Mouse (Mus musculus) liver, embryonic 15.5 days (tissue): Measurements from ENCODE around the gene Cdk20. TPM values are rescaled to one million over a fixed set of nuclear protein-coding genes. Genes with fewer than 3 reads are reported as not detected.
A peak's percentile ranks its signal among the peaks of the same experiment; 100 is the strongest.

Experiments used
- ATAC-seq: fragments of 200-750 bp; cut with Nextera tagmentation; 2 replicates; pipeline ENCODE4 v1.8.0; 2017; ENCODE audit warnings: moderate number of reproducible peaks, mild to moderate bottlenecking, moderate library complexity; ENCODE audit not compliant: insufficient read depth
- H3K27ac ChIP-seq: fragments of 300-500 bp; sonication (generic); replicated peaks from 2 replicates; pipeline ENCODE4 v1.5.1; 2015; ENCODE audit warnings: mild to moderate bottlenecking, inconsistent platforms
- H3K27me3 ChIP-seq: fragments of 300-500 bp; sonication (generic); 2 replicates; pipeline ENCODE4 v1.6.1; 2015; ENCODE audit warnings: mild to moderate bottlenecking, inconsistent platforms
- H3K36me3 ChIP-seq: fragments of 300-500 bp; sonication (generic); replicated peaks from 2 replicates; pipeline ENCODE4 v1.6.1; 2015; ENCODE audit warnings: moderate library complexity, mild to moderate bottlenecking, inconsistent platforms
- H3K4me1 ChIP-seq: fragments of 300-500 bp; sonication (generic); replicated peaks from 2 replicates; pipeline ENCODE4 v1.6.1; 2015; ENCODE audit warnings: inconsistent platforms
- H3K4me2 ChIP-seq: fragments of 300-500 bp; sonication (generic); 2 replicates; pipeline ENCODE4 v1.6.1; 2015; ENCODE audit warnings: moderate library complexity, mild to moderate bottlenecking, inconsistent platforms
- H3K4me3 ChIP-seq: fragments of 300-500 bp; sonication (generic); replicated peaks from 2 replicates; pipeline ENCODE4 v1.5.1; 2015; ENCODE audit warnings: mild to moderate bottlenecking, inconsistent platforms
- H3K9ac ChIP-seq: fragments of 300-500 bp; sonication (generic); 2 replicates; pipeline ENCODE4 v1.6.1; 2015; ENCODE audit warnings: moderate library complexity, mild to moderate bottlenecking, inconsistent platforms
- H3K9me3 ChIP-seq: fragments of 300-500 bp; sonication (generic); replicated peaks from 2 replicates; pipeline ENCODE4 v1.6.1; 2016; ENCODE audit warnings: inconsistent platforms
- WGBS: fragments of 180-500 bp; shearing (Covaris S2); methylation state at CpG from one replicate; pipeline ENCODE4 v1.1.7; 2015; ENCODE audit warnings: mixed read lengths; ENCODE audit not compliant: insufficient replicate concordance; 5-methylcytosine and 5-hydroxymethylcytosine counted together
- polyA plus RNA-seq: library from polyadenylated mRNA; unstranded; fragments of >200 nt; fragmentation: Nextera tagmentation; extraction: Ambion mirVana; gene quantifications from 2 replicates; pipeline ENCODE4 v1.2.1, GENCODE M21; 2015

Gene Cdk20
- 3.4 and 5.1 TPM in 2 replicates for polyA plus RNA-seq

DNA sequence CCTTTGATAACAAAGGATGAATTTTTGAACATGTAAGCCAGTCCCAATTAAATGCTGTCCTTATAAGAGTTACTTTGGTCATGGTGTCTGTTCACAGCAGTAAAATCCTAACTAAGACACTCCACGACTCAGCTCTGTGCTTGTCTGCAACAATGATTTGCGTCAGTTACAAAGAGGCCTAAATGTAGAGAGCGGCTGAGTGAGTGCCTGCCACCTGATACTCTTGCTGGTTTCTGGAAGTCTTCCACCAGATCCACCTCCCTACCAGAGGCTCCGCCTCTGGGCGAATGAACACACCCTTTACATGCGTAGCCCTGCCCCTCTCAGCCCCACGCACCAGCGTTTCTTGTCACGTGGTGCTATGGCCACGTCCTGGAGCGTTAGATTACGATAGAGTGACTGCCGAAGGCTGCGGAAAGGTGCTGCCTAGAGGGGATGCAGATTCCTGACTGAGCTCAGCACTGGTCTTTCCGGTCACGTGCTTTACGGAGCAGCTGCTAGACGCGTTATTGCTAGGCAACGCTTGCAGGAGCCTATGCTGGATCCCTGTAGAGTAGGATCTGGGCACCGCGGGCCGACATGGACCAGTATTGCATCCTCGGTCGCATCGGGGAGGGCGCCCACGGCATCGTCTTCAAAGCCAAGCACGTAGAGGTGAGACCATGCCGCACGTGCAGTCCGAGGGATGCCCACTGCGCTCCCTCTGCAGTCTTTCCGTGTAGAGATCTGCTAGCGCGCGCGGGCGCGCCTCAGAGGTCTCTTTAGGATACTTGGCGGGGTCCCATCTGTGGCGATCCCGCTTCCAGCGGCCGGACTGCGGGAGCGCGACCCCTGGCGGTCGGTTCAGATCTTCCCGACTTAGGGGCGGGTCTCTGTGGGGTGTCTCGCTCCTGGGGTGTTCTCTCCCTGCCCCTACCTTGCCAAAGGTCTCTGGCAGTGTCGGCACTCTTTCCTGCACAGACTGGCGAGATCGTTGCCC, at the start of gene Cdk20:
TSS of gene Cdk20 (plus strand) at position 298 of the 979 bp plus-strand sequence.
- ATAC-seq: peak; percentile 99
- no peaks in the 10 kb centered on the region for H3K36me3 ChIP-seq
- H3K4me1 ChIP-seq: peaks cover 20% of the 10 kb centered on the region
- H3K27ac ChIP-seq: peak within 1 kb of the TSS; percentile 78
- no peaks in the 10 kb centered on the region for H3K9me3 ChIP-seq
- H3K27me3 ChIP-seq: no peaks in the 10 kb centered on the region
- peak within 1 kb of the TSS; percentile 96 for H3K4me2 ChIP-seq
- H3K9ac ChIP-seq: peak within 1 kb of the TSS; percentile 64
- under 1% methylated on average over 57 of the region's 57 CpGs for WGBS
- H3K4me3 ChIP-seq: peak within 1 kb of the TSS; percentile 76

DNA sequence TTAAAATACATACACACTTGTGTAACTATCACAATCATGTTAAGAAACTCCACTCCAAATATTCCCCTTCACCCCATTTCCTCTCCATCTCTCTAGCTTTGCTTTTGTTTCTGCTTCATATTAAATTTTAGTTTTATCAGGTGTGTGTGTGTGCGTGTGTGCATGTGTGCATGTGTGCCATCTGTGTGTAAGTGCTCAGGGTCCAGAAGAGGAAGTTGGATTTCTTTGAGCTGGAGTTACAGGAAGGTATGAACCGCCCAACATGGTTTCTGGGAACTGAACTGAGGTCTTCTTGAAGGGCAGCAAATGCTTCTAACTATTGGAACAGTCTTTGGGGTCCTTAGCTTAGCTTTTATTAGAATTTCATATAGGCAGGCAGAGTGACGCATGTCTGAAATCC, 47.2 kb upstream of the Cdk20 start:
- ATAC-seq: no peak

DNA sequence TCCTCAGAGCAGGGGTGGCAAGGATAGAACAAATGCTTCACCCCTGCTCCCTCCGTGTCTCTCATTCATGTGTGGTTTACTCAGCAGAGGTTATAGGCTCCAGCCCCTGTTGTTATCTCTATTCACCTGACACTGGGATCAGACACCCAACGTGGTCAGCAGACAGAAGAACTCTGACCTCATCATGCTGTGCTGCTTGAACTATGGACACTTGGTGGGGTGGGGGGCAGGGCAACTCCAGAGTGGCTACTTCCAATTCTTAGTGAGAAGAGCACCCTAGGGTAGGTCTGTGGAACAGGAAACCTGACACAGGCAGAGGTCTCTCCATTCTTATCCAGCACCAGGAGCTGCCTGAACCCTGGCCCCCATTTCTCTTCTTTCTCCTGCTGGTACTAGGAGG, 46.1 kb upstream of the Cdk20 start:
- Histone ChIP-seq H3K4me3 (no peak overlapping the region), H3K9me3 (no peaks in the 10 kb centered on the region), H3K4me2 (no peak overlapping the region), H3K27me3 (no peaks in the 10 kb centered on the region), H3K36me3 (no peaks in the 10 kb centered on the region), H3K27ac (peak overlapping the region; percentile 67), H3K4me1 (0 out of 2 replicates have a peak, but pooled peaks cover 2% of the 10 kb centered on the region), H3K9ac (no peak overlapping the region)
- WGBS: 5% methylated on average over 2 of the region's 2 CpGs
- peak; percentile 87 for ATAC-seq

More for the DNA sequence above, 47.2 kb upstream of the Cdk20 start:
- no peak overlapping the region for H3K4me2 ChIP-seq
- no peak overlapping the region for H3K9ac ChIP-seq
- H3K9me3 ChIP-seq: no peaks in the 10 kb centered on the region
- H3K4me1 ChIP-seq: 0 out of 2 replicates have a peak, but pooled peaks cover 2% of the 10 kb centered on the region
- 58% methylated on average over 3 of the region's 3 CpGs for WGBS
- H3K36me3 ChIP-seq: no peaks in the 10 kb centered on the region
- H3K27ac ChIP-seq: no peak overlapping the region
- H3K4me3 ChIP-seq: no peak overlapping the region
- no peaks in the 10 kb centered on the region for H3K27me3 ChIP-seq

DNA sequence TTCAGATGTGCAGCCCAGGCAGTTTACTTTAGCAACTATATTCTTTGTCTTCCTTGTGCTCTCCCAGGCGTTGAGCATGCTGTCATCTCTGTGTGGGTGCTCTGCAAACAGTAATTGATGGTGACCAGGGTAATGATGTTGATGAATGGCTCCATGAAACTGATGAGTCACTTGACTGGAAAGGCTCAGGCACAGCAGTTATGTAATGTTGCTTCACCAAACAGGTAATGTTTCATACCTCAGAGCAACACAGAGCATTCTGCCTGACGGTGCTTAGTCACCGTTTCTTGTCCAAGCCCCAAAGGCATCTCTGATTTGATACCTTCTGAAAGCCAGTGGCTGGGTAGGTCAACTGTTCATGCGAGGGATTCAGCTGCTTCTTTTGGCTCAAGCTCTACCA, 43.7 kb upstream of the Cdk20 start:
- Histone ChIP-seq H3K27me3 (no peaks in the 10 kb centered on the region), H3K9ac (no peak overlapping the region), H3K36me3 (no peaks in the 10 kb centered on the region), H3K4me2 (no peak overlapping the region), H3K27ac (no peak overlapping the region), H3K4me3 (no peak overlapping the region), H3K4me1 (0 out of 2 replicates have a peak, but pooled peaks cover 2% of the 10 kb centered on the region), H3K9me3 (no peaks in the 10 kb centered on the region)
- 57% methylated on average over 4 of the region's 4 CpGs for WGBS
- ATAC-seq: no peak

DNA sequence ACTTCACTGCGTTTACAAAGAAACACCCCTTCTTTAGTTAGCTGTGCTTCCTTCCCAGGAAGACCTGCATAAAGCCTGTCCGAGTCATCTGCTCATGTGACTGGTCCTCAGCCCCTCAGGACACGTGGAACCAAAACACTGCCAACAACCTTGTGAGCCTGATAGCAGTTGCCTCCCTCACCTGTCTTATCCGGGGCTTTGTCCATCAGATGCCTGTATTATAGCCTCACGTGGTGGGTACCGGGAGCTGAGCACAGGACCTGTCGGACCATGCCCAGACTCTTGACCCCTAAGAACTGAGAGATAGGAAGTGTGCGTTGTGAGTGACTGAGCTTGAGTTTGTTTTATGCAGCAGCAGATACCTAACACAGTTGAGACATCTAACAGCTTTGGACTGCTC, 35.1 kb upstream of the Cdk20 start:
- no peak for ATAC-seq
- H3K9ac ChIP-seq: no peak overlapping the region
- WGBS: 46% methylated on average over 8 of the region's 8 CpGs

DNA sequence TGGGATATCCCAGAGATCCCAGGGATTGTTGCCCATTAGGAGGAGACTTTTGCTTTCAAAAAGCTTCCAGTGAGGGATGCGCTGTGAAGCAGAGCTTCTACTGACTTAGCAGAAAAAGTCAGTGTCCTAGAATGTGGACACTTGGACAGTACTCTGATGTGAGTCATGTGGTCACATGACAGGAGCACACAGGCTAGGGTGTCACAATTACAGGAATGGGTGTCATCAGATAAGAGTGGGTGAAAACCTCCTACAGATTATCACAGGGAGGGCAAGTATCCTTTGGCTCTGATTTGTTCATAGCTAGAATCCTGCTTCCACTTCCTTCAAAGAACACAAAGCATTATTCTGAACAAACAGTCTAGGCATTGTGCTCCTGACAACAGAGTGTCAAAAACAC, 34.0 kb upstream of the Cdk20 start:
- no peaks in the 10 kb centered on the region for H3K36me3 ChIP-seq
- no peaks in the 10 kb centered on the region for H3K27me3 ChIP-seq
- H3K4me3 ChIP-seq: no peak overlapping the region
- no peak overlapping the region for H3K4me2 ChIP-seq
- peaks cover 18% of the 10 kb centered on the region for H3K4me1 ChIP-seq
- 82% methylated on average over 1 of the region's 1 CpGs for WGBS
- ATAC-seq: no peak
- no peak overlapping the region for H3K9ac ChIP-seq
- no peak overlapping the region for H3K27ac ChIP-seq
- H3K9me3 ChIP-seq: no peaks in the 10 kb centered on the region

More for the DNA sequence above, 35.1 kb upstream of the Cdk20 start:
- Histone ChIP-seq H3K36me3 (no peaks in the 10 kb centered on the region), H3K4me2 (no peak overlapping the region), H3K4me3 (no peak overlapping the region), H3K27ac (no peak overlapping the region), H3K9me3 (no peaks in the 10 kb centered on the region), H3K4me1 (peaks cover 10% of the 10 kb centered on the region), H3K27me3 (no peaks in the 10 kb centered on the region)

DNA sequence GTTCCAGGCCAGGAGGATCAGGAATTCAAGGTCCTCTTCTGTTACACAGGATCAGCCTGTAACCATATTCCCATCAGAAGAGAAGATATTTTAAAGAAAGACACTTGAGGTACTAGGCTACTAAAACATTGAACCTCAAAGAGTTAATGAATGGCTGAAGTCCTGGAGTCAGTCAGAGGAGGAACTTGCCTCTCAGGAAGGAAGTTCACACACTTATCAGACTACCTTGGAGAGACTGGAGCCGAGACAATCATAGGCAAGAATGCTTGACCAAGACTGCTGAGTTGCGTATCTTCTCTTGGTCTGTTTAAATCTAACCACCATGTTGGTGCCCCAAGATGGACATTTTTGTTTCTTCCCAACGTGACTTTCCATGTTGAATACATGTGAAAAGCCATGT, 32.2 kb upstream of the Cdk20 start:
- ATAC-seq: no peak
- WGBS: 33% methylated on average over 3 of the region's 3 CpGs
- peaks cover 22% of the 10 kb centered on the region for H3K4me1 ChIP-seq
- no peak overlapping the region for H3K4me3 ChIP-seq
- no peaks in the 10 kb centered on the region for H3K27me3 ChIP-seq
- H3K4me2 ChIP-seq: no peak overlapping the region
- no peaks in the 10 kb centered on the region for H3K9me3 ChIP-seq
- H3K27ac ChIP-seq: no peak overlapping the region
- no peak overlapping the region for H3K9ac ChIP-seq
- H3K36me3 ChIP-seq: no peaks in the 10 kb centered on the region

DNA sequence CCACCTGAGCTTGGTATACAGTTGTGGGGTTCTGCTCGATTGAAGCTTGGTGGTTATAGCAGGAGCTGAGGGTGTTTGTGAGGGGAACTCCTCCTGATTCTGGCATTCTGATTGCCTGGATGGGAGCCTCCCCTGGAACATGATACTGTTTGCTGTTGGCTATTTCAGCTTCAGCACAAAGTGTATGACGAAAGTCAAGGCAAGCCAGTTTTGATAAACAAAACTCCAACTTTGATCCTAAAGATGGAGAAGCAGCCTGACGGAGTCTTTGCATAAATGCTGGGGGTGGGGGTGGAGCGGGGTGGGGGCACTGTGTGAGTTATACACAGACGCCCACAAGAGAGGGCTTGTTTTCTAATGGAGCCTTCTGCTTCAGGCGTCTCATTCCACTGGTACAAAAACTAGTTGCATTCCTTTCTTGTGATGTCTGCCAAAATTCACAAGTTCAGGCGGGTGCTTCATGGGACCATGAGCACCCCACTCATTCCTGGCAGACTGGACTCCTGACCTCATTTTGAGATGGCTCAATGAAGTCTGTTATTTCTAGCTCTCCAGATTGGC, 31.2 kb upstream of the Cdk20 start:
- peak overlapping the region; percentile 10; the same call in 1 of the 2 replicates for H3K4me2 ChIP-seq
- peak; percentile 54 for ATAC-seq
- H3K9ac ChIP-seq: no peak overlapping the region
- H3K4me3 ChIP-seq: no peak overlapping the region
- H3K27me3 ChIP-seq: no peaks in the 10 kb centered on the region
- peaks cover 22% of the 10 kb centered on the region for H3K4me1 ChIP-seq
- H3K36me3 ChIP-seq: no peaks in the 10 kb centered on the region
- 52% methylated on average over 7 of the region's 7 CpGs for WGBS
- no peaks in the 10 kb centered on the region for H3K9me3 ChIP-seq
- peak overlapping the region; percentile 64 for H3K27ac ChIP-seq

DNA sequence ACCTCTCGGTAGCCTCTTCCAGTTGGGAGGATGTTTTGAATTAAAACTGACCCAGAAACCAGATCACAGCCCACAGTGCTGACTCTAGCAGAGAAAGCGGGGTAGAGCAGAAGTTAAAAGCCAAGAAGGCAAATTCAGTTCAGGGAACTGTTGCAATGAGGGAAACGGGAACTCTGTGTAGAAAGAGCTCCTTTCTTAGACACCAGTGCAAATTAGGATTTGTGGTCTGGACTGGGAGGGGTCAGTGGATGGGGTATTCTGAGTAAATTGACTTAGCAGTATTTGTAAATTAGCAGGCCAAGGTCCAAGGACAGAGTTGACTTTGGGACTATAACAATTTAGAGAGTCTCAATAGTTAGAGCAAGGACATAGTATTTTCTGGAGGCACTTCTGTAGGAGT, 30.1 kb upstream of the Cdk20 start:
- no peaks in the 10 kb centered on the region for H3K36me3 ChIP-seq
- WGBS: 12% methylated on average over 3 of the region's 3 CpGs
- H3K9me3 ChIP-seq: no peaks in the 10 kb centered on the region
- no peak overlapping the region for H3K9ac ChIP-seq
- no peaks in the 10 kb centered on the region for H3K27me3 ChIP-seq
- no peak overlapping the region for H3K4me3 ChIP-seq
- peak; percentile 41 for ATAC-seq
- peaks cover 22% of the 10 kb centered on the region for H3K4me1 ChIP-seq
- peak overlapping the region; percentile 64 for H3K27ac ChIP-seq
- H3K4me2 ChIP-seq: peak overlapping the region; percentile 44

DNA sequence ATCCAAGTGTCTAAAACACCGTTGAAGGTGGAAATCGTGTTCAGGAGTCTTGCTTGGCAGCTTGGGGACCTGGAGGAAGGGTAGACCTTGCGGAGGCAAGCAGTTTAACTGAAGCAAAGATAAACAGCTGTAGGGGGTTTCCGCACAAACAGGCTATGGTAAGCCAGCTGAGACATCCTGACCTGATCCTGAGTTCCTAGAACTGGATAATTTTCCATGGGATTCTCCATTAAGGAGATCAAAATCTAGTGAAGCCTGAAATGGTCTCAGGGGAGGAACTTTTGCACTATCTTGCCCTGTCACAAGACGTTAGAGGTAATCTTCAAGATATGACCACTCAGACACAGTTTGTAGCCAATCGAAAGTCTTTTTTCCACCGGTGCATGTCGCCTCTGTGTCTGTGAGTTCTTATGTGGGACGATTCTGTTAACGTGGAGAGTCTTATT, 29.6 kb upstream of the Cdk20 start:
- Histone ChIP-seq H3K4me2 (peak overlapping the region; percentile 44), H3K9ac (no peak overlapping the region), H3K4me1 (peaks cover 22% of the 10 kb centered on the region), H3K27me3 (no peaks in the 10 kb centered on the region), H3K27ac (0 out of 2 replicates have a peak overlapping the region, but pooled peaks have one; percentile 64), H3K36me3 (no peaks in the 10 kb centered on the region), H3K9me3 (no peaks in the 10 kb centered on the region), H3K4me3 (no peak overlapping the region)
- 25% methylated on average over 10 of the region's 10 CpGs for WGBS
- ATAC-seq: peak; percentile 49

DNA sequence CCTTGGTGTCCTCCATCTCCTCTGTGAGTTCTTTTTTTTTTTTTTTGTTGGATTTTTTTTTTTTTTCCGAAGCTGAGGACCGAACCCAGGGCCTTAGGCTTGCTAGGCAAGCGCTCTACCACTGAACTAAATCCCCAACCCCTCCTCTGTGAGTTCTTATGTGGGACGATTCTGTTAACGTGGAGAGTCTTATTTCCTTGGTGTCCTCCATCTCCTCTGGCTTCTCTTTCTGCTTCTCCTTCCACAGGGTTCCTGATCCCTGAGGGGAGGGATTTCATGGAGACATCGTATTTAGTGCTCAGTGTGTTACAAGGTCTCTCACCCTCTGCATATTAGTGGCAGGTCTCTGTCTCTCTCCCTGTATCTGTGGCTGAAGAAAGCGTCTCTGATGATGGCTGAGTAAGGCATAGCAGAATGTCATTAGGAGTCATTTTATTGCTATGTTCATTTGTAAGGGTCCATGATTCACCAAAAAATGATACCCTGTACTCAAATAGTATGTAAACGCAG, 29.1 kb upstream of the Cdk20 start:
- ATAC-seq: no peak
- H3K27ac ChIP-seq: 0 out of 2 replicates have a peak overlapping the region, but pooled peaks have one; percentile 64
- 72% methylated on average over 8 of the region's 8 CpGs for WGBS

More for the DNA sequence above, 29.1 kb upstream of the Cdk20 start:
- H3K9me3 ChIP-seq: no peaks in the 10 kb centered on the region
- peaks cover 22% of the 10 kb centered on the region for H3K4me1 ChIP-seq
- no peaks in the 10 kb centered on the region for H3K27me3 ChIP-seq
- no peak overlapping the region for H3K4me3 ChIP-seq
- H3K36me3 ChIP-seq: no peaks in the 10 kb centered on the region
- H3K9ac ChIP-seq: no peak overlapping the region
- H3K4me2 ChIP-seq: peak overlapping the region; percentile 44
